Mouse (Mus musculus) heart, postnatal 0 days (tissue): ENCODE measurements around the gene Bst2.

ENCODE experiments used
- CTCF ChIP-seq: IDR thresholded peaks from 2 replicates; pipeline ENCODE4 v1.5.1; 2016; ENCODE audit warnings: antibody characterized with exemption, control low read depth, low read depth
- EP300 ChIP-seq: IDR thresholded peaks from 2 replicates; pipeline ENCODE4 v1.6.1; 2016; ENCODE audit warnings: antibody characterized with exemption, low read depth

DNA sequence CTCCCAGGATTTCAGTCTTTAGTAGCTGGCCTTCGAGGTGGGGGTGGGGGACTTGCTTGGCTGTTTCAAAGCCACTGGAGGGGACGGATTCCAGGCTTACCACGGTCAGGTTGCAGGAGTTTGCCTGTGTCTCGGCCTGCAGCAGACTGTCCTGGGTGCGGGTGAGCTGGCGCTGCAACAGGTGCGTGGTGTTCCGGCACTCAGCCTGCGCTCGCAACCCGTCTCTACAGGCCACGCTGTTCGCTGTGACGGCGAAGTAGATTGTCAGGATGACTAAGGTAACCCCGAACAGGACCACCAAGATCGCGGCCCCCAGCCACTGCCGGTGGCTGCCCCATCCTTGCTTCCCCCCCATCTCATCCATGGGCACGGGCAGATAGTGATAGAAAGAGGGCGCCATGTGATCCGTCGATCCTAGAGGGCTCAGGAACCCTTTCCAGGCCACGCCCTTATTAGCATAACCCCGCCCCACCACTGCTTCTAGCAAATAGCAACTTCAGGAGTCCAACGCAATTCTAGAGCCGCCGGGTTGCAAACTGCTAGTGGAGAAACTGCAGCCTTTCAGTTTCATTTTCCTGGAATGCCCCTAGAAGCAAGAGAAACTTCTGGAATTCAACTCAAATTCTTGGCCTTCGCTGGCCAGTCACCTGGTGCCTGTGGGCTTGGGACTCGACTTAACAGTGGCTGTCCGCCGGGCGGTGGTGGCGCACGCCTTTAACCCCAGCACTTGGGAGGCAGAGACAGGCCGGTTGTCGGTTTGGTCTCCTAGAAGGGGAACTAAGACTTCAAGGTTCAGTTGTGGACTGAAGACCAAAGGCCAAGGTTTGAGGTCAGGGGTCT, at the start of gene Bst2:
- TF ChIP-seq EP300 (no peak; the same call in 1 of the 2 replicates), CTCF (no peak)
